Mouse (Mus musculus): ENCODE data around the gene Inka1. TPM values are rescaled to one million over a fixed set of nuclear protein-coding genes. Genes with fewer than 3 reads are reported as not detected.
"Not testable (repeated sequence)": the region's sequence is repeated elsewhere in the genome, so short reads cannot be mapped to it uniquely, and the experiment has no call there.

Gene Inka1
- polyA plus RNA-seq (2016; fragmentation: Nextera tagmentation; extraction: Ambion mirVana) = 16.1 and 24.6 TPM in 2 replicates

- H3K36me3 ChIP-seq = no peaks in the 10 kb centered on the region
- 0 out of 2 replicates have a peak within 1 kb of the TSS, but pooled peaks have one; percentile 30 for H3K27ac ChIP-seq (replicated peaks)
- H3K4me3 ChIP-seq = peak within 1 kb of the TSS; percentile 68
- H3K27me3 ChIP-seq = peaks cover 34% of the 10 kb centered on the region
- peak within 1 kb of the TSS; percentile 54 for H3K9ac ChIP-seq (replicated peaks)
- WGBS = under 1% methylated on average over 58 of the region's 58 CpGs
- no peaks in the 10 kb centered on the region for H3K9me3 ChIP-seq
- H3K4me1 ChIP-seq = peaks cover 37% of the 10 kb centered on the region
- peak; percentile 75 for ATAC-seq (ENCODE audit: low FRiP score, low read depth)
- peak within 1 kb of the TSS; percentile 90 for H3K4me2 ChIP-seq (replicated peaks)
Observed at GRCm38 (mm10) chr9:107985131-107986119, at the start of gene Inka1. TSS of gene Inka1 (minus strand) at chr9:107985879.

GRCm38 (mm10) chr9:108032126-108032525 is 46.4 kb upstream of the Inka1 start:
- peaks cover 66% of the 10 kb centered on the region for H3K36me3 ChIP-seq
- no peak overlapping the region for H3K27ac ChIP-seq (replicated peaks)
- no peak overlapping the region for H3K9ac ChIP-seq (replicated peaks)
- no peak overlapping the region for H3K4me2 ChIP-seq (replicated peaks)
- H3K27me3 ChIP-seq = no peaks in the 10 kb centered on the region
- no peaks in the 10 kb centered on the region for H3K4me1 ChIP-seq
- no peak overlapping the region for H3K4me3 ChIP-seq
- no peak for ATAC-seq (ENCODE audit: low FRiP score, low read depth)
- 91% methylated on average over 5 of the region's 5 CpGs for WGBS
- H3K9me3 ChIP-seq = no peaks in the 10 kb centered on the region

- no peak for ATAC-seq (ENCODE audit: low FRiP score, low read depth)
- Histone ChIP-seq H3K4me3 (no peak overlapping the region), H3K4me1 (no peaks in the 10 kb centered on the region), H3K36me3 (peaks cover 61% of the 10 kb centered on the region), H3K9ac (replicated peaks) (no peak overlapping the region), H3K4me2 (replicated peaks) (no peak overlapping the region), H3K27ac (replicated peaks) (no peak overlapping the region), H3K27me3 (no peaks in the 10 kb centered on the region), H3K9me3 (no peaks in the 10 kb centered on the region)
- WGBS = 98% methylated on average over 3 of the region's 3 CpGs
Observed at GRCm38 (mm10) chr9:108027867-108028266, 42.2 kb upstream of the Inka1 start.

- 90% methylated on average over 3 of the region's 3 CpGs for WGBS
- Histone ChIP-seq H3K4me3 (no peak overlapping the region), H3K9ac (replicated peaks) (no peak overlapping the region), H3K36me3 (peaks cover 49% of the 10 kb centered on the region), H3K27me3 (no peaks in the 10 kb centered on the region), H3K9me3 (no peaks in the 10 kb centered on the region), H3K27ac (replicated peaks) (no peak overlapping the region), H3K4me1 (no peaks in the 10 kb centered on the region), H3K4me2 (replicated peaks) (no peak overlapping the region)
- no peak for ATAC-seq (ENCODE audit: low FRiP score, low read depth)
Observed at GRCm38 (mm10) chr9:108026584-108026983, 40.9 kb upstream of the Inka1 start.

- no peak for ATAC-seq (ENCODE audit: low FRiP score, low read depth)
- H3K27me3 ChIP-seq = no peaks in the 10 kb centered on the region
- no peak overlapping the region for H3K9ac ChIP-seq (replicated peaks)
- H3K9me3 ChIP-seq = no peaks in the 10 kb centered on the region
- WGBS = 92% methylated on average over 3 of the region's 3 CpGs
- H3K36me3 ChIP-seq = peaks cover 37% of the 10 kb centered on the region
- no peaks in the 10 kb centered on the region for H3K4me1 ChIP-seq
- no peak overlapping the region for H3K4me3 ChIP-seq
- H3K27ac ChIP-seq (replicated peaks) = no peak overlapping the region
- no peak overlapping the region for H3K4me2 ChIP-seq (replicated peaks)
Observed at GRCm38 (mm10) chr9:108023216-108023615, 37.5 kb upstream of the Inka1 start.

GRCm38 (mm10) chr9:108020741-108021140 is 35.1 kb upstream of the Inka1 start:
- no peaks in the 10 kb centered on the region for H3K9me3 ChIP-seq
- 100% methylated on average over 1 of the region's 1 CpGs for WGBS
- no peak overlapping the region for H3K27ac ChIP-seq (replicated peaks)
- no peak overlapping the region for H3K4me3 ChIP-seq
- H3K4me1 ChIP-seq = no peaks in the 10 kb centered on the region
- no peak for ATAC-seq (ENCODE audit: low FRiP score, low read depth)
- no peak overlapping the region for H3K9ac ChIP-seq (replicated peaks)
- peaks cover 27% of the 10 kb centered on the region for H3K36me3 ChIP-seq
- H3K27me3 ChIP-seq = no peaks in the 10 kb centered on the region
- no peak overlapping the region for H3K4me2 ChIP-seq (replicated peaks)

GRCm38 (mm10) chr9:108017127-108017526 is 31.4 kb upstream of the Inka1 start:
- H3K4me2 ChIP-seq (replicated peaks) = no peak overlapping the region
- H3K4me3 ChIP-seq = no peak overlapping the region
- peaks cover 18% of the 10 kb centered on the region; the same call in 1 of the 2 replicates for H3K36me3 ChIP-seq
- H3K27me3 ChIP-seq = no peaks in the 10 kb centered on the region
- no peak overlapping the region for H3K9ac ChIP-seq (replicated peaks)
- H3K9me3 ChIP-seq = no peaks in the 10 kb centered on the region
- no peak for ATAC-seq (ENCODE audit: low FRiP score, low read depth)
- 89% methylated on average over 3 of the region's 3 CpGs for WGBS
- H3K4me1 ChIP-seq = no peaks in the 10 kb centered on the region
- no peak overlapping the region for H3K27ac ChIP-seq (replicated peaks)

GRCm38 (mm10) chr9:108013577-108013976 is 27.9 kb upstream of the Inka1 start:
- H3K4me2 ChIP-seq (replicated peaks); H3K27me3 ChIP-seq; H3K9me3 ChIP-seq; H3K27ac ChIP-seq (replicated peaks); H3K4me3 ChIP-seq; ATAC-seq (ENCODE audit: low FRiP score, low read depth); H3K9ac ChIP-seq (replicated peaks); H3K4me1 ChIP-seq: not testable (repeated sequence)
- peaks cover 18% of the 10 kb centered on the region; the same call in 1 of the 2 replicates for H3K36me3 ChIP-seq
- WGBS = 96% methylated on average over 2 of the region's 2 CpGs

GRCm38 (mm10) chr9:108010385-108010784 is 24.7 kb upstream of the Inka1 start:
- 0 out of 2 replicates have a peak, but pooled peaks cover under 1% of the 10 kb centered on the region for H3K4me1 ChIP-seq
- ATAC-seq (ENCODE audit: low FRiP score, low read depth) = no peak
- H3K4me3 ChIP-seq = no peak overlapping the region
- H3K9ac ChIP-seq (replicated peaks) = no peak overlapping the region
- peaks cover 8% of the 10 kb centered on the region; the same call in 1 of the 2 replicates for H3K36me3 ChIP-seq
- H3K27ac ChIP-seq (replicated peaks) = no peak overlapping the region
- no peaks in the 10 kb centered on the region for H3K27me3 ChIP-seq
- no peaks in the 10 kb centered on the region for H3K9me3 ChIP-seq
- no peak overlapping the region for H3K4me2 ChIP-seq (replicated peaks)

- Histone ChIP-seq H3K36me3 (peaks cover 8% of the 10 kb centered on the region; the same call in 1 of the 2 replicates), H3K4me2 (replicated peaks) (no peak overlapping the region), H3K27ac (replicated peaks) (no peak overlapping the region), H3K9me3 (no peaks in the 10 kb centered on the region), H3K27me3 (no peaks in the 10 kb centered on the region), H3K4me1 (peaks cover 22% of the 10 kb centered on the region), H3K4me3 (no peak overlapping the region), H3K9ac (replicated peaks) (no peak overlapping the region)
- no peak for ATAC-seq (ENCODE audit: low FRiP score, low read depth)
- 95% methylated on average over 5 of the region's 5 CpGs for WGBS
Observed at GRCm38 (mm10) chr9:108008041-108008440, 22.4 kb upstream of the Inka1 start.

GRCm38 (mm10) chr9:108003531-108003890 is 17.8 kb upstream of the Inka1 start:
- Histone ChIP-seq H3K27ac (replicated peaks) (peak overlapping the region; percentile 92), H3K9ac (replicated peaks) (peak overlapping the region; percentile 94), H3K9me3 (no peaks in the 10 kb centered on the region), H3K4me1 (peaks cover 28% of the 10 kb centered on the region), H3K4me3 (peak overlapping the region; percentile 96), H3K4me2 (replicated peaks) (peak overlapping the region; percentile 86), H3K36me3 (no peaks in the 10 kb centered on the region), H3K27me3 (no peaks in the 10 kb centered on the region)
- no peak for ATAC-seq (ENCODE audit: low FRiP score, low read depth)
- WGBS = 20% methylated on average over 8 of the region's 8 CpGs

- H3K4me1 ChIP-seq = peaks cover 28% of the 10 kb centered on the region
- ATAC-seq (ENCODE audit: low FRiP score, low read depth) = peak; percentile 73; the same call in 1 of the 2 replicates
- H3K9me3 ChIP-seq = no peaks in the 10 kb centered on the region
- peak overlapping the region; percentile 96 for H3K4me3 ChIP-seq
- H3K36me3 ChIP-seq = no peaks in the 10 kb centered on the region
- WGBS = under 1% methylated on average over 48 of the region's 50 CpGs
- H3K27me3 ChIP-seq = no peaks in the 10 kb centered on the region; the same call in 1 of the 2 replicates
- peak overlapping the region; percentile 94 for H3K9ac ChIP-seq (replicated peaks)
- peak overlapping the region; percentile 92 for H3K27ac ChIP-seq (replicated peaks)
- peak overlapping the region; percentile 86 for H3K4me2 ChIP-seq (replicated peaks)
Observed at GRCm38 (mm10) chr9:108002778-108003530, 17.3 kb upstream of the Inka1 start.
